Mouse (Mus musculus) bone marrow macrophage, adult 2 months (primary cell): ENCODE data around the gene Mgea5.

Source experiments
- CTCF ChIP-seq: IDR thresholded peaks from 2 replicates; pipeline ENCODE4 v1.5.1; 2012; ENCODE audit warnings: low read depth, mild to moderate bottlenecking, low read length, moderate library complexity
- POLR2A ChIP-seq: IDR thresholded peaks from 2 replicates; pipeline ENCODE4 v1.6.1; 2012; ENCODE audit warnings: mild to moderate bottlenecking, low read depth, low read length, borderline replicate concordance

- TF ChIP-seq POLR2A (no peak), CTCF (no peak)
These were observed 45.7 kb downstream of the Mgea5 start for GRCm38 (mm10) chr19:45737846-45738484.
